Mouse (Mus musculus): Measurements from ENCODE around the gene Ccdc149.

GRCm38 (mm10) chr5:52365930-52366329, 105.4 kb downstream of the Ccdc149 start:
- TF ChIP-seq TCF12 (IDR thresholded peaks at IDR 0.05; ENCODE audit: insufficient read depth, poor library complexity, severe bottlenecking): no peak
- TF ChIP-seq MAX (IDR thresholded peaks at IDR 0.05; ENCODE audit: low read depth): no peak
